11 mouse cellular contexts compared by ENCODE assay signal in genomic region chr4:132592958-132593357, GRCm38 (mm10). TPM values are rescaled to one million over a fixed set of nuclear protein-coding genes. Genes with fewer than 3 reads are reported as not detected.
DNase-seq lines count a peak whose midpoint lies in the region; ATAC-seq and TF ChIP-seq lines count a peak whose summit lies in the region.
"Had no signal": no experiment of that assay in that cellular context is flagged by ENCODE, and none has a peak within 500 bp of the region (broad histone marks: within the 10 kb centered on the region; RNA-seq: fewer than 3 reads in every experiment).

No protein-coding gene starts in this region.

- peak; percentile 84 for ATAC-seq in common myeloid progenitor, adult 5-6 weeks (replicated peaks; ENCODE audit: low read depth, poor library complexity, severe bottlenecking)
- peak; percentile 85 for ATAC-seq in megakaryocyte, adult 5-6 weeks (ENCODE audit: poor library complexity, severe bottlenecking)

- no peak for TF ChIP-seq CTCF in lung, adult 2 months (IDR thresholded peaks at IDR 0.05; ENCODE audit: insufficient read depth, low read length)

- peak; percentile 45 to 60 for DNase-seq in lung, adult 18-20 months
- DNase-seq in lung, adult 2 months: no peak
- DNase-seq in embryo, embryonic 9.5 days (ENCODE audit: extremely low spot score): no peak
- DNase-seq in thymus, postnatal 14 days: no peak
- no peak for DNase-seq in Muller cell, postnatal 12 days (ENCODE audit: inconsistent ontology term)
- DNase-seq: cerebellum, adult 11 months; gastrocnemius, postnatal 14 days had no signal

- WGBS in lung, adult 2 months: 83% methylated on average over 9 of the region's 9 CpGs

- H3K4me3 ChIP-seq in lung, adult 2 months (replicated peaks; ENCODE audit: extremely low read depth, low read depth, low read length): no peak overlapping the region
- H3K4me3 ChIP-seq: hindbrain, embryonic 13.5 days; limb, embryonic 15.5 days had no signal

- no peaks in the 10 kb centered on the region; the same call in 1 of the 2 replicates for H3K4me1 ChIP-seq in lung, adult 2 months (ENCODE audit: control insufficient read depth, insufficient read depth, low read length)
- H3K4me1 ChIP-seq: hindbrain, embryonic 13.5 days; limb, embryonic 15.5 days had no signal

- TF ChIP-seq POLR2A in lung, adult 2 months (IDR thresholded peaks at IDR 0.05; ENCODE audit: borderline replicate concordance, extremely low read depth, low read depth, low read length): no peak

RNA-seq across cellular contexts. Expression of gene Ptafr, which starts 29.1 kb away (rescaled TPM):
- 5.0 and 5.3 TPM in 2 replicates for polyA plus RNA-seq in lung, adult 2 months (2012; rRNA removed)
- total RNA-seq in common myeloid progenitor, adult 5-6 weeks (2017): 2.1 TPM in 2 replicates
- 19.6 and 20.6 TPM in 2 replicates for total RNA-seq in megakaryocyte, adult 5-6 weeks (2015)
- 38.9 and 40.8 TPM in 2 replicates for total RNA-seq in megakaryocyte, adult 5-6 weeks (2017)

RNA-seq across cellular contexts. Expression of gene Eya3, which starts 45.8 kb away (rescaled TPM):
- polyA plus RNA-seq in lung, adult 2 months (2012; rRNA removed): 16.6 and 19.5 TPM in 2 replicates
- 18.3 and 35.8 TPM in 2 replicates for total RNA-seq in common myeloid progenitor, adult 5-6 weeks (2017)
- 49.3 and 52.8 TPM in 2 replicates for total RNA-seq in megakaryocyte, adult 5-6 weeks (2015)
- total RNA-seq in megakaryocyte, adult 5-6 weeks (2017): 23.5 and 31.7 TPM in 2 replicates

RNA-seq across cellular contexts. Expression of gene Dnajc8, which starts 57.6 kb away (rescaled TPM):
- 25.0 and 41.8 TPM in 2 replicates for polyA plus RNA-seq in lung, adult 2 months (2012; rRNA removed)
- total RNA-seq in common myeloid progenitor, adult 5-6 weeks (2017): 412 and 457 TPM in 2 replicates
- total RNA-seq in megakaryocyte, adult 5-6 weeks (2015): 113 and 122 TPM in 2 replicates
- 368 and 380 TPM in 2 replicates for total RNA-seq in megakaryocyte, adult 5-6 weeks (2017)

RNA-seq across cellular contexts. Expression of gene Atpif1, which starts 59.5 kb away (rescaled TPM):
- polyA plus RNA-seq in lung, adult 2 months (2012; rRNA removed): 68.3 and 93.0 TPM in 2 replicates
- 1,728 and 2,046 TPM in 2 replicates for total RNA-seq in common myeloid progenitor, adult 5-6 weeks (2017)
- total RNA-seq in megakaryocyte, adult 5-6 weeks (2015): 240 and 279 TPM in 2 replicates
- 502 and 628 TPM in 2 replicates for total RNA-seq in megakaryocyte, adult 5-6 weeks (2017)

Comparison
In these comparisons a context has a peak if more than half of its experiments do, and no peak if none do; other contexts are left out.
1. DNase-seq: peak in lung, adult 18-20 months (2 of 2); none in lung, adult 2 months (single experiment), embryo, embryonic 9.5 days (single experiment), thymus, postnatal 14 days (single experiment) and Muller cell, postnatal 12 days (single experiment).